Mouse (Mus musculus): ENCODE data around the gene Zfp90. TPM values are rescaled to one million over a fixed set of nuclear protein-coding genes. Genes with fewer than 3 reads are reported as not detected.
A peak's percentile ranks its signal among the peaks of the same experiment; 100 is the strongest.
"Not testable (repeated sequence)": the region's sequence is repeated elsewhere in the genome, so short reads cannot be mapped to it uniquely, and the experiment has no call there.

Zfp90 gene
- polyA plus RNA-seq, 1 experiment from 2014 or later: 13.2 TPM

GRCm38 (mm10) chr8:106411783-106412451 lies 3.2 kb upstream of the Zfp90 start:
- no peak overlapping the region for H3K27ac ChIP-seq (ENCODE audit: low read depth, low read length)
- H3K9me3 ChIP-seq (replicated peaks; ENCODE audit: control insufficient read depth, low read length): no peaks in the 10 kb centered on the region
- H3K4me1 ChIP-seq (ENCODE audit: control insufficient read depth, insufficient read depth, low read length): peaks cover 4% of the 10 kb centered on the region
- H3K27me3 ChIP-seq (ENCODE audit: control insufficient read depth, insufficient read depth, low read length): no peaks in the 10 kb centered on the region
- no peak for ATAC-seq (replicated peaks; ENCODE audit: insufficient number of reproducible peaks, low FRiP score, low TSS enrichment)
- WGBS (ENCODE audit: insufficient replicate concordance): 18% methylated on average over 14 of the region's 14 CpGs
- H3K9ac ChIP-seq (ENCODE audit: low read depth, low read length): 0 out of 2 replicates have a peak overlapping the region, but pooled peaks have one; percentile 28
- no peaks in the 10 kb centered on the region for H3K36me3 ChIP-seq (ENCODE audit: control insufficient read depth, insufficient read depth, low read length)
- no peak overlapping the region for H3K4me3 ChIP-seq (ENCODE audit: low read depth, low read length)
- H3K4me2 ChIP-seq: no peak overlapping the region

- Histone ChIP-seq H3K4me3 (ENCODE audit: low read depth, low read length) (no peak overlapping the region), H3K4me1 (ENCODE audit: control insufficient read depth, insufficient read depth, low read length) (peaks cover 4% of the 10 kb centered on the region), H3K4me2 (no peak overlapping the region), H3K27ac (ENCODE audit: low read depth, low read length) (no peak overlapping the region), H3K27me3 (ENCODE audit: control insufficient read depth, insufficient read depth, low read length) (no peaks in the 10 kb centered on the region), H3K9ac (ENCODE audit: low read depth, low read length) (no peak overlapping the region), H3K36me3 (ENCODE audit: control insufficient read depth, insufficient read depth, low read length) (peaks cover 43% of the 10 kb centered on the region), H3K9me3 (replicated peaks; ENCODE audit: control insufficient read depth, low read length) (peaks cover 9% of the 10 kb centered on the region; the same call in 1 of the 2 replicates)
- WGBS (ENCODE audit: insufficient replicate concordance): 93% methylated on average over 5 of the region's 5 CpGs
- ATAC-seq (replicated peaks; ENCODE audit: insufficient number of reproducible peaks, low FRiP score, low TSS enrichment): no peak
These were observed 2.6 kb downstream of the Zfp90 start for GRCm38 (mm10) chr8:106417692-106418091.

DNA sequence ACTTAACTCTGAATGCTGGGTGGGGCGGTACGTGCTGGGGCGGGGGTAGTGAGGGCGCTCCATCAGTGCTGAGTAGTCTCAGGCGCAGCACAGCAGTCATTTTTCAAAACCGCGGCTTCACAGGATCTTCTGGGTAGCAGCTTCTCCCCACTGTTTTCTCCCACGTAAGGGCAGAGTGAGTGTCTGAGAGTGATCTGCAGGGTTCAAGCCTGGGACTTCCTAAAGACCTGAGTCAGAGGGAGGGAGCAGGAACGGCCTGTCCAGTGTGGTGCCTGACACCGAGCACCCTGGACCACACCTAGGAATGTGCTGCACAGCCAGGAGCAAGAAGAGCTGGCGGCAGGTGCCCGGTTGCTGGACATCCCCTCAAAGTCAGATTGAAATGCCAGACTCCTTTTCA lies 16.0 kb downstream of the Zfp90 start:
- Histone ChIP-seq H3K4me3 (ENCODE audit: low read depth, low read length) (no peak overlapping the region), H3K9ac (ENCODE audit: low read depth, low read length) (no peak overlapping the region), H3K4me2 (no peak overlapping the region), H3K27me3 (ENCODE audit: control insufficient read depth, insufficient read depth, low read length) (peaks cover 5% of the 10 kb centered on the region; the same call in 1 of the 2 replicates), H3K4me1 (ENCODE audit: control insufficient read depth, insufficient read depth, low read length) (no peaks in the 10 kb centered on the region), H3K27ac (ENCODE audit: low read depth, low read length) (no peak overlapping the region), H3K9me3 (replicated peaks; ENCODE audit: control insufficient read depth, low read length) (peaks cover 16% of the 10 kb centered on the region), H3K36me3 (ENCODE audit: control insufficient read depth, insufficient read depth, low read length) (peaks cover 12% of the 10 kb centered on the region)
- WGBS (ENCODE audit: insufficient replicate concordance): 23% methylated on average over 12 of the region's 12 CpGs
- ATAC-seq (replicated peaks; ENCODE audit: insufficient number of reproducible peaks, low FRiP score, low TSS enrichment): no peak

- not testable (repeated sequence) for H3K27ac ChIP-seq (ENCODE audit: low read depth, low read length); ATAC-seq (replicated peaks; ENCODE audit: insufficient number of reproducible peaks, low FRiP score, low TSS enrichment); H3K27me3 ChIP-seq (ENCODE audit: control insufficient read depth, insufficient read depth, low read length); H3K36me3 ChIP-seq (ENCODE audit: control insufficient read depth, insufficient read depth, low read length); H3K9me3 ChIP-seq (replicated peaks; ENCODE audit: control insufficient read depth, low read length); H3K4me3 ChIP-seq (ENCODE audit: low read depth, low read length); H3K9ac ChIP-seq (ENCODE audit: low read depth, low read length); H3K4me2 ChIP-seq; H3K4me1 ChIP-seq (ENCODE audit: control insufficient read depth, insufficient read depth, low read length)
- WGBS (ENCODE audit: insufficient replicate concordance): 55% methylated on average over 10 of the region's 10 CpGs
These were observed 16.8 kb downstream of the Zfp90 start for GRCm38 (mm10) chr8:106431952-106432351.

- H3K27me3 ChIP-seq (ENCODE audit: control insufficient read depth, insufficient read depth, low read length): peaks cover 5% of the 10 kb centered on the region; the same call in 1 of the 2 replicates
- WGBS (ENCODE audit: insufficient replicate concordance): 10% methylated on average over 20 of the region's 20 CpGs
- no peak overlapping the region for H3K27ac ChIP-seq (ENCODE audit: low read depth, low read length)
- peak overlapping the region; percentile 34 for H3K4me3 ChIP-seq (ENCODE audit: low read depth, low read length)
- no peak overlapping the region for H3K9ac ChIP-seq (ENCODE audit: low read depth, low read length)
- no peaks in the 10 kb centered on the region for H3K9me3 ChIP-seq (replicated peaks; ENCODE audit: control insufficient read depth, low read length)
- no peaks in the 10 kb centered on the region for H3K4me1 ChIP-seq (ENCODE audit: control insufficient read depth, insufficient read depth, low read length)
- peak overlapping the region; percentile 61 for H3K4me2 ChIP-seq
- no peak for ATAC-seq (replicated peaks; ENCODE audit: insufficient number of reproducible peaks, low FRiP score, low TSS enrichment)
- no peaks in the 10 kb centered on the region for H3K36me3 ChIP-seq (ENCODE audit: control insufficient read depth, insufficient read depth, low read length)
These were observed 17.9 kb downstream of the Zfp90 start for GRCm38 (mm10) chr8:106432954-106433570.

- no peaks in the 10 kb centered on the region for H3K4me1 ChIP-seq (ENCODE audit: control insufficient read depth, insufficient read depth, low read length)
- H3K27me3 ChIP-seq (ENCODE audit: control insufficient read depth, insufficient read depth, low read length): peaks cover 5% of the 10 kb centered on the region; the same call in 1 of the 2 replicates
- no peak overlapping the region for H3K9ac ChIP-seq (ENCODE audit: low read depth, low read length)
- no peaks in the 10 kb centered on the region for H3K9me3 ChIP-seq (replicated peaks; ENCODE audit: control insufficient read depth, low read length)
- no peak overlapping the region for H3K27ac ChIP-seq (ENCODE audit: low read depth, low read length)
- no peak for ATAC-seq (replicated peaks; ENCODE audit: insufficient number of reproducible peaks, low FRiP score, low TSS enrichment)
- WGBS (ENCODE audit: insufficient replicate concordance): 29% methylated on average over 1 of the region's 1 CpGs
- no peaks in the 10 kb centered on the region for H3K36me3 ChIP-seq (ENCODE audit: control insufficient read depth, insufficient read depth, low read length)
- no peak overlapping the region for H3K4me2 ChIP-seq
- H3K4me3 ChIP-seq (ENCODE audit: low read depth, low read length): no peak overlapping the region
These were observed 18.5 kb downstream of the Zfp90 start for GRCm38 (mm10) chr8:106433667-106434066.

DNA sequence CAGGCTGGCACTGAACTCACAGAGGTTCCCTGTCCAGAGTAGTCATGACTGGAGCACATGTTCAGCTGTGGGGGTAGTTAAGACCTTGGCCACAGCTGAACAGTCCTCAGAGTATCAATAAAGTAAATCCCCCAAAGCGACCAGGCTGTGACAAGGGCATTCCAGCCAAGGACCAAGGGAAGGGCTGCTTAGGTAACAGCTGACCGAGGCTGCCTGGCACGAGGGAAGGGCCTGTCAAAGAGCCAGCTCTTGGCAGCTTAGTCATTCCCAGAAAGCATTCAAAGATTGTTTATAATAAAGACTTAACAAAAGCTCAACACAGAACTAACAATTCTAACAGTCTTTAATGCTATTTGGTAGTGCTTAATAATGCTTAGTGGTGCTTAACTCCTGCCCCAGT lies 22.7 kb downstream of the Zfp90 start:
- Histone ChIP-seq H3K36me3 (ENCODE audit: control insufficient read depth, insufficient read depth, low read length) (no peaks in the 10 kb centered on the region), H3K9ac (ENCODE audit: low read depth, low read length) (no peak overlapping the region), H3K9me3 (replicated peaks; ENCODE audit: control insufficient read depth, low read length) (no peaks in the 10 kb centered on the region), H3K4me3 (ENCODE audit: low read depth, low read length) (no peak overlapping the region), H3K27me3 (ENCODE audit: control insufficient read depth, insufficient read depth, low read length) (no peaks in the 10 kb centered on the region), H3K27ac (ENCODE audit: low read depth, low read length) (no peak overlapping the region), H3K4me2 (no peak overlapping the region), H3K4me1 (ENCODE audit: control insufficient read depth, insufficient read depth, low read length) (no peaks in the 10 kb centered on the region)
- ATAC-seq (replicated peaks; ENCODE audit: insufficient number of reproducible peaks, low FRiP score, low TSS enrichment): no peak
- 91% methylated on average over 3 of the region's 3 CpGs for WGBS (ENCODE audit: insufficient replicate concordance)

DNA sequence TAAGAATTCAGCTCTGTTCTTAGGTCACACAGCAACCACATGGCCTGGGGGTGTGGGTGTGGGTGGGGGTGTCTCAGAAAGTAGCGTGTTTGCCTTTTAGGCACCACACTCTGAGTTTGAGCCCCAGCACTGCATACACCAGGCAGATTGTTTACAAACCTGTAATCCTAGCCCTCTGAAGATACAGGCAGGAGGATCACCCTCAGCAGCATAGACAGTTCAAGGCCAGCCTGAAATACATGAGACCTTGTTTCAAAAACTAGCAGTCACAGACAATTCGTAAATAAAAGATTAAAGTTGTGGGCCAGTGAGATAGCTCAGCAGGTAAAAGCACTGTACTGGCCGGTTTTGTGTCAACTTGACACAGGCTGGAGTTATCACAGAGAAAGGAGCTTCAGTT lies 25.0 kb downstream of the Zfp90 start:
- Histone ChIP-seq H3K36me3 (ENCODE audit: control insufficient read depth, insufficient read depth, low read length) (no peaks in the 10 kb centered on the region), H3K27ac (ENCODE audit: low read depth, low read length) (no peak overlapping the region), H3K4me1 (ENCODE audit: control insufficient read depth, insufficient read depth, low read length) (no peaks in the 10 kb centered on the region), H3K9ac (ENCODE audit: low read depth, low read length) (no peak overlapping the region), H3K4me2 (no peak overlapping the region), H3K27me3 (ENCODE audit: control insufficient read depth, insufficient read depth, low read length) (no peaks in the 10 kb centered on the region), H3K9me3 (replicated peaks; ENCODE audit: control insufficient read depth, low read length) (no peaks in the 10 kb centered on the region), H3K4me3 (ENCODE audit: low read depth, low read length) (no peak overlapping the region)
- 74% methylated on average over 3 of the region's 3 CpGs for WGBS (ENCODE audit: insufficient replicate concordance)
- ATAC-seq (replicated peaks; ENCODE audit: insufficient number of reproducible peaks, low FRiP score, low TSS enrichment): no peak

- Histone ChIP-seq H3K9me3 (replicated peaks; ENCODE audit: control insufficient read depth, low read length) (no peaks in the 10 kb centered on the region), H3K4me3 (ENCODE audit: low read depth, low read length) (no peak overlapping the region), H3K4me1 (ENCODE audit: control insufficient read depth, insufficient read depth, low read length) (no peaks in the 10 kb centered on the region), H3K27me3 (ENCODE audit: control insufficient read depth, insufficient read depth, low read length) (no peaks in the 10 kb centered on the region), H3K9ac (ENCODE audit: low read depth, low read length) (no peak overlapping the region), H3K36me3 (ENCODE audit: control insufficient read depth, insufficient read depth, low read length) (no peaks in the 10 kb centered on the region), H3K27ac (ENCODE audit: low read depth, low read length) (no peak overlapping the region), H3K4me2 (no peak overlapping the region)
- WGBS (ENCODE audit: insufficient replicate concordance): 92% methylated on average over 1 of the region's 1 CpGs
- ATAC-seq (replicated peaks; ENCODE audit: insufficient number of reproducible peaks, low FRiP score, low TSS enrichment): no peak
These were observed 27.6 kb downstream of the Zfp90 start for GRCm38 (mm10) chr8:106442740-106443139.
